16 mouse cellular contexts compared by ENCODE assay signal in genomic region chr9:103597861-103598260, GRCm38 (mm10).
A peak's percentile ranks its signal among the peaks of the same experiment; 100 is the strongest.
DNase-seq lines count a peak whose midpoint lies in the region; TF ChIP-seq lines count a peak whose summit lies in the region.
"Had no signal": no experiment of that assay in that cellular context is flagged by ENCODE, and none has a peak within 500 bp of the region (broad histone marks: within the 10 kb centered on the region; RNA-seq: fewer than 3 reads in every experiment).

No protein-coding gene starts in this region.

- peak; percentile 46 to 64 for DNase-seq in left cerebral cortex, adult 18-20 months (ENCODE audit: low spot score in 2 of 2)
- no peak for DNase-seq in left cerebral cortex, postnatal 14 days (ENCODE audit: low spot score in 2 of 2)
- DNase-seq in gonadal fat pad, adult 2 months (ENCODE audit: low read depth) = peak; percentile 85
- peak; percentile 7 for DNase-seq in lung, adult 2 months
- peak; percentile 14 to 53 for DNase-seq in lung, postnatal 4 days
- no peak for DNase-seq in natural killer cell, adult 2 months (ENCODE audit: low spot score in 2 of 2)
- DNase-seq in embryonic facial prominence, embryonic 10.5 days (ENCODE audit: low spot score) = no peak
- DNase-seq: adrenal gland, adult 8-10 months; cerebellum, adult 2 months; gastrocnemius, postnatal 25 days; kidney, adult 18-20 months; kidney, postnatal 36 days; midbrain, embryonic 14.5 days; thymus, postnatal 25 days had no signal

- no peaks in the 10 kb centered on the region for H3K9me3 ChIP-seq in embryonic facial prominence, embryonic 10.5 days
- H3K9me3 ChIP-seq: hindbrain, embryonic 15.5 days had no signal

- no peaks in the 10 kb centered on the region for H3K4me1 ChIP-seq in lung, adult 2 months (ENCODE audit: control insufficient read depth, insufficient read depth, low read length)
- peaks cover 12% of the 10 kb centered on the region for H3K4me1 ChIP-seq in embryonic facial prominence, embryonic 10.5 days

- no peak overlapping the region for H3K4me3 ChIP-seq in lung, adult 2 months (replicated peaks; ENCODE audit: extremely low read depth, low read depth, low read length)
- H3K4me3 ChIP-seq in embryonic facial prominence, embryonic 10.5 days = no peak overlapping the region
- H3K4me3 ChIP-seq: hindbrain, embryonic 15.5 days had no signal

- intact Hi-C loops in left cerebral cortex, postnatal 14 days (cut with DNase I) = loop anchor here (5.0 kb wide), 1 partner anchor 106 kb away; no protein-coding TSS in a partner anchor

- H3K36me3 ChIP-seq in embryonic facial prominence, embryonic 10.5 days (replicated peaks) = no peaks in the 10 kb centered on the region
- H3K36me3 ChIP-seq: hindbrain, embryonic 15.5 days had no signal

- TF ChIP-seq POLR2A in lung, adult 2 months (IDR thresholded peaks at IDR 0.05; ENCODE audit: borderline replicate concordance, extremely low read depth, low read depth, low read length) = no peak

- H3K27me3 ChIP-seq in embryonic facial prominence, embryonic 10.5 days (replicated peaks; ENCODE audit: low read depth, poor library complexity, severe bottlenecking) = no peaks in the 10 kb centered on the region
- H3K27me3 ChIP-seq: hindbrain, embryonic 15.5 days had no signal

- TF ChIP-seq CTCF in lung, adult 2 months (IDR thresholded peaks at IDR 0.05; ENCODE audit: insufficient read depth, low read length) = no peak

- 55% methylated on average over 2 of the region's 2 CpGs for WGBS in lung, adult 2 months
- 84% methylated on average over 2 of the region's 2 CpGs for WGBS in embryonic facial prominence, embryonic 10.5 days

- no peak overlapping the region for H3K27ac ChIP-seq in embryonic facial prominence, embryonic 10.5 days (replicated peaks)
- H3K27ac ChIP-seq: hindbrain, embryonic 15.5 days; macrophage had no signal

Comparison
In these comparisons a context has a peak if more than half of its experiments do, and no peak if none do; other contexts are left out.
1. DNase-seq: peak in left cerebral cortex, adult 18-20 months (2 of 2), gonadal fat pad, adult 2 months (single experiment), lung, adult 2 months (single experiment) and lung, postnatal 4 days (2 of 2); none in left cerebral cortex, postnatal 14 days (0 of 2), natural killer cell, adult 2 months (0 of 2) and embryonic facial prominence, embryonic 10.5 days (single experiment).